In the genomic region with DNA sequence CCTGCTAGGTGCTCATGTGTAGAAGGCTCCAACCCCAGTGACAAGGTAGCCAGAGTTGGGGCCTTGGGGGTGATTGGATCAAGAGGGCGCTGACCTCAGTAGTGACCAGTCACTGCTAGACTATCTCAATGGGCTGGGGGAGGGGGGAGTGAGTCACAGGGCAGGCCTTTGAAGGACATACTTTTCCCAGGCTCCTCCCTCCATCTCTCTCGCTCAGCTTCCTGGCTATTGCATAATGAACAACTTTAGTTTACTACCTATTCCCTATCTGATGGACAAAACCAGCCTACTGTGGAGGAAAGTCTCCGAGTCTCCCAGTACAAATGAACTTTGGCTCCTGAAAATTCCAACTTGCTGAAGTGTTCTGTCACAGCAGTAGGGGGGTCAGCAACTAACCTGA, we compare ENCODE assay signal across 13 mouse cellular contexts. TPM values are rescaled to one million over a fixed set of nuclear protein-coding genes. Genes with fewer than 3 reads are reported as not detected.
DNase-seq lines count a peak whose midpoint lies in the region; ATAC-seq and TF ChIP-seq lines count a peak whose summit lies in the region.
"Had no signal": no experiment of that assay in that cellular context is flagged by ENCODE, and none has a peak within 500 bp of the region (broad histone marks: within the 10 kb centered on the region; RNA-seq: fewer than 3 reads in every experiment).

No protein-coding gene starts in this region.

- no peak for TF ChIP-seq CTCF in kidney, adult 2 months (conservative IDR thresholded peaks at IDR 0.05; ENCODE audit: insufficient read depth, insufficient read length, low read depth, low read length)

- H3K4me3 ChIP-seq in kidney, adult 2 months (ENCODE audit: insufficient read depth, low read depth, low read length), result no peak overlapping the region
- H3K4me3 ChIP-seq in forebrain, embryonic 10.5 days, result no peak overlapping the region

- no peaks in the 10 kb centered on the region; the same call in 1 of the 2 replicates for H3K4me1 ChIP-seq in kidney, adult 2 months (ENCODE audit: control insufficient read depth, insufficient read depth, low read length)
- peaks cover 13% of the 10 kb centered on the region for H3K4me1 ChIP-seq in forebrain, embryonic 10.5 days

- WGBS in kidney, adult 2 months, result 42% methylated on average over 3 of the region's 3 CpGs
- whole genome bisulfite sequencing in forebrain, embryonic 10.5 days, result 68% methylated on average over 3 of the region's 3 CpGs

- TF ChIP-seq POLR2A in kidney, adult 2 months (IDR thresholded peaks at IDR 0.05; ENCODE audit: low read depth, low read length), result no peak

- ATAC-seq in frontal cortex, adult (ENCODE audit: low TSS enrichment), result no peak

- H3K9me3 ChIP-seq in forebrain, embryonic 10.5 days, result no peaks in the 10 kb centered on the region

- no peaks in the 10 kb centered on the region for H3K36me3 ChIP-seq in kidney, adult 2 months (ENCODE audit: control insufficient read depth, insufficient read depth, low read length)
- H3K36me3 ChIP-seq in forebrain, embryonic 10.5 days (replicated peaks), result no peaks in the 10 kb centered on the region

- H3K27me3 ChIP-seq in kidney, adult 2 months (replicated peaks; ENCODE audit: control insufficient read depth, insufficient read depth, low read length), result no peaks in the 10 kb centered on the region
- peaks cover 54% of the 10 kb centered on the region for H3K27me3 ChIP-seq in forebrain, embryonic 10.5 days (ENCODE audit: poor library complexity, severe bottlenecking)

- peak; percentile 45 for DNase-seq in 416B (ENCODE audit: low read depth)
- peak; percentile 93 for DNase-seq in adrenal gland, adult 2 months
- DNase-seq in kidney, adult 2 months, result peak; percentile 67
- peak; percentile 41 for DNase-seq in liver
- no peak for DNase-seq in forebrain, embryonic 10.5 days (ENCODE audit: extremely low spot score, low spot score)
- no peak for DNase-seq in right cerebral cortex, postnatal 10 days (ENCODE audit: low spot score in 2 of 2)
- no peak for DNase-seq in cerebellum, postnatal 4 days (ENCODE audit: low spot score in 2 of 2)
- DNase-seq: heart, adult 11 months; heart, postnatal 4 days; right cerebral cortex, postnatal 4 days had no signal

- H3K27ac ChIP-seq in kidney, adult 2 months (ENCODE audit: insufficient read depth, low read depth, low read length), result peak overlapping the region; percentile 39; the same call in 1 of the 2 replicates
- no peak overlapping the region for H3K27ac ChIP-seq in forebrain, embryonic 10.5 days
- H3K27ac ChIP-seq: macrophage had no signal

RNA-seq across cellular contexts. Expression of a gene that starts 45.1 kb away (rescaled TPM):
- 1 to 10 TPM in 1 of 2 experiments, under 1 TPM in 1; 0.89 to 1.8 TPM for total RNA-seq in adrenal gland, adult 2 months (2021)
- 1.5 and 6.1 TPM in 2 replicates for polyA plus RNA-seq in adrenal gland, adult 2 months (2012; rRNA removed)
- 0.05 and 0.19 TPM in 2 replicates for polyA plus RNA-seq in kidney, adult 2 months (2012; rRNA removed)
- polyA plus RNA-seq in forebrain, embryonic 10.5 days (2016; fragmentation: Nextera tagmentation; extraction: Ambion mirVana), result 2.8 and 3.1 TPM in 2 replicates
- total RNA-seq: neutrophil, adult 5-6 weeks had no signal
- polyA plus RNA-seq: macrophage had no signal

Comparison
In these comparisons a context has a peak if more than half of its experiments do, and no peak if none do; other contexts are left out.
1. DNase-seq: peak in 416B (single experiment), adrenal gland, adult 2 months (single experiment), kidney, adult 2 months (single experiment) and liver (single experiment); none in forebrain, embryonic 10.5 days (single experiment), right cerebral cortex, postnatal 10 days (0 of 2) and cerebellum, postnatal 4 days (0 of 2).